Mouse (Mus musculus) thymus, adult 2 months (tissue): ENCODE data around the gene Gm47791.

ENCODE experiments used
- CTCF ChIP-seq: fragments of 200-500 bp; IDR thresholded peaks from 2 replicates; pipeline ENCODE4 v1.5.1; 2012; ENCODE audit warnings: mild to moderate bottlenecking, control low read depth, low read length, moderate library complexity, borderline replicate concordance; ENCODE audit not compliant: control insufficient read depth, poor library complexity, insufficient read depth; ENCODE audit errors: extremely low read depth
- POLR2A ChIP-seq: fragments of 200-500 bp; IDR thresholded peaks from 2 replicates; pipeline ENCODE4 v1.6.1; 2012; ENCODE audit warnings: mild to moderate bottlenecking, low read length, control low read depth, moderate library complexity; ENCODE audit not compliant: control insufficient read depth, poor library complexity, insufficient read depth; ENCODE audit errors: extremely low read depth

GRCm38 (mm10) chr1:82793110-82793509, 22.1 kb upstream of the Gm47791 start:
- TF ChIP-seq CTCF, result no peak
- TF ChIP-seq POLR2A, result no peak
